Mouse (Mus musculus) myocyte (in vitro differentiated cells): ENCODE data around the gene Optc. TPM values are rescaled to one million over a fixed set of nuclear protein-coding genes. Genes with fewer than 3 reads are reported as not detected.

Experiments used
- H3K27me3 ChIP-seq: one replicate; pipeline ENCODE4 v1.6.1; 2011; ENCODE audit not compliant: control insufficient read depth, insufficient read depth, insufficient read length
- H3K36me3 ChIP-seq: one replicate; pipeline ENCODE4 v1.6.1; 2011; ENCODE audit not compliant: control insufficient read depth, insufficient read depth
- H3K4me2 ChIP-seq: one replicate; pipeline ENCODE4 v1.6.1; 2011; ENCODE audit warnings: low read depth, control low read depth
- H3K4me3 ChIP-seq: one replicate; pipeline ENCODE4 v1.5.1; 2011; ENCODE audit warnings: mild to moderate bottlenecking, control low read depth, moderate library complexity
- H3K79me2 ChIP-seq: one replicate; pipeline ENCODE4 v1.6.1; 2011; ENCODE audit not compliant: control insufficient read depth, insufficient read depth
- H3ac ChIP-seq: one replicate; pipeline ENCODE4 v1.6.1; 2011; ENCODE audit not compliant: control insufficient read depth, insufficient read length
- CEBPB ChIP-seq: IDR thresholded peaks from 2 replicates; pipeline ENCODE4 v1.6.1; 2011; ENCODE audit warnings: mild to moderate bottlenecking, moderate library complexity; ENCODE audit not compliant: poor library complexity, insufficient read depth, severe bottlenecking
- E2F4 ChIP-seq: IDR thresholded peaks from one replicate; pipeline ENCODE4 v1.6.1; 2011; ENCODE audit warnings: mild to moderate bottlenecking, control low read depth, moderate library complexity; ENCODE audit not compliant: insufficient read depth
- MAX ChIP-seq: IDR thresholded peaks from one replicate; pipeline ENCODE4 v1.6.1; 2011; ENCODE audit warnings: low read depth, mild to moderate bottlenecking, control low read depth
- MYOD1 ChIP-seq, 3 experiments: IDR thresholded peaks; one replicate each; pipeline ENCODE4 v1.6.1; 2011; ENCODE audit warnings: control low read depth in 2 of 3, low read depth in 2 of 3, mild to moderate bottlenecking in 2 of 3, moderate library complexity in 1 of 3; ENCODE audit not compliant: insufficient read length in 2 of 3, control insufficient read depth in 1 of 3
- MYOG ChIP-seq, 3 experiments: IDR thresholded peaks; one replicate each; pipeline ENCODE4 v1.6.1; 2011; ENCODE audit warnings: control low read depth in 2 of 3, low read depth in 2 of 3, mild to moderate bottlenecking in 2 of 3; ENCODE audit not compliant: insufficient read length in 2 of 3, control insufficient read depth in 1 of 3, insufficient read depth in 1 of 3
- POLR2A ChIP-seq: IDR thresholded peaks from one replicate; pipeline ENCODE4 v1.6.1; 2011; ENCODE audit warnings: low read depth, mild to moderate bottlenecking, control low read depth, moderate library complexity; ENCODE audit not compliant: insufficient read length
- POLR2AphosphoS2 ChIP-seq: IDR thresholded peaks from one replicate; pipeline ENCODE4 v1.6.1; 2011; ENCODE audit warnings: low read depth, control low read depth; ENCODE audit not compliant: insufficient read length
- REST ChIP-seq: IDR thresholded peaks from one replicate; pipeline ENCODE4 v1.6.1; 2011; ENCODE audit warnings: mild to moderate bottlenecking, control low read depth, moderate library complexity; ENCODE audit not compliant: insufficient read depth, insufficient read length
- SRF ChIP-seq: IDR thresholded peaks from one replicate; pipeline ENCODE4 v1.6.1; 2011; ENCODE audit warnings: low read depth; ENCODE audit not compliant: control insufficient read depth, insufficient read length
- TCF12 ChIP-seq: IDR thresholded peaks from one replicate; pipeline ENCODE4 v1.6.1; 2011; ENCODE audit warnings: mild to moderate bottlenecking, control low read depth; ENCODE audit not compliant: poor library complexity, insufficient read depth, severe bottlenecking
- TCF3 ChIP-seq: IDR thresholded peaks from one replicate; pipeline ENCODE4 v1.6.1; 2011; ENCODE audit warnings: low read depth, control low read depth; ENCODE audit not compliant: insufficient read length
- USF1 ChIP-seq: IDR thresholded peaks from one replicate; pipeline ENCODE4 v1.6.1; 2011; ENCODE audit warnings: low read depth, mild to moderate bottlenecking, control low read depth, moderate library complexity
- polyA plus RNA-seq: library from polyadenylated mRNA; unstranded; fragments of >200 nt; fragmentation: generic; extraction: Trizol; gene quantifications from one replicate; pipeline ENCODE4 v1.2.1, GENCODE M21; 2012; ENCODE audit warnings: missing spikeins

Gene Optc
- polyA plus RNA-seq, 1 experiment: 0.49 TPM

- Histone ChIP-seq H3K4me3 (no peak overlapping the region), H3K79me2 (no peaks in the 10 kb centered on the region), H3K36me3 (no peaks in the 10 kb centered on the region), H3K4me2 (no peak overlapping the region), H3ac (no peak overlapping the region), H3K27me3 (no peaks in the 10 kb centered on the region)
- no peak for TF ChIP-seq MYOG (IDR thresholded peaks at IDR 0.05; ENCODE audit: control insufficient read depth in 1 of 3, insufficient read depth in 1 of 3, insufficient read length in 2 of 3, low read depth in 2 of 3)
Measured at GRCm38 (mm10) chr1:133876936-133877335, 30.9 kb downstream of the Optc start.

- H3K36me3 ChIP-seq: no peaks in the 10 kb centered on the region
- H3K27me3 ChIP-seq: no peaks in the 10 kb centered on the region
- TF ChIP-seq MYOG (IDR thresholded peaks at IDR 0.05; ENCODE audit: control insufficient read depth in 1 of 3, insufficient read depth in 1 of 3, insufficient read length in 2 of 3, low read depth in 2 of 3): no peak
- TF ChIP-seq MYOD1 (IDR thresholded peaks at IDR 0.05; ENCODE audit: control insufficient read depth in 1 of 3, insufficient read length in 2 of 3, low read depth in 2 of 3): no peak
- no peak for TF ChIP-seq TCF3
- TF ChIP-seq POLR2AphosphoS2: no peak
- no peak for TF ChIP-seq CEBPB
- TF ChIP-seq E2F4: no peak
- TF ChIP-seq REST: no peak
- no peak for TF ChIP-seq POLR2A
- no peak for TF ChIP-seq USF1
- TF ChIP-seq MAX: no peak
- TF ChIP-seq SRF: no peak
- TF ChIP-seq TCF12: no peak
- no peak overlapping the region for H3K4me2 ChIP-seq
- H3K79me2 ChIP-seq: no peaks in the 10 kb centered on the region
- no peak overlapping the region for H3K4me3 ChIP-seq
- no peak overlapping the region for H3ac ChIP-seq
Measured at GRCm38 (mm10) chr1:133873086-133873813, 34.5 kb downstream of the Optc start.

- Histone ChIP-seq H3K36me3 (no peaks in the 10 kb centered on the region), H3K27me3 (no peaks in the 10 kb centered on the region), H3K4me3 (no peak overlapping the region)
Measured at GRCm38 (mm10) chr1:133871241-133871640, 36.6 kb downstream of the Optc start.

GRCm38 (mm10) chr1:133869221-133869620 is 38.6 kb downstream of the Optc start:
- no peak overlapping the region for H3K4me2 ChIP-seq
- H3K79me2 ChIP-seq: no peaks in the 10 kb centered on the region
- H3K27me3 ChIP-seq: no peaks in the 10 kb centered on the region
- H3ac ChIP-seq: no peak overlapping the region
- no peak for TF ChIP-seq USF1
- TF ChIP-seq REST: no peak
- no peak for TF ChIP-seq SRF
- TF ChIP-seq MYOD1 (IDR thresholded peaks at IDR 0.05; ENCODE audit: control insufficient read depth in 1 of 3, insufficient read length in 2 of 3, low read depth in 2 of 3): no peak
- TF ChIP-seq TCF3: no peak
- no peak for TF ChIP-seq E2F4
- TF ChIP-seq CEBPB: no peak
- TF ChIP-seq POLR2AphosphoS2: no peak
- TF ChIP-seq POLR2A: no peak
- TF ChIP-seq TCF12: no peak
- H3K36me3 ChIP-seq: no peaks in the 10 kb centered on the region
- H3K4me3 ChIP-seq: no peak overlapping the region

More at GRCm38 (mm10) chr1:133871241-133871640, 36.6 kb downstream of the Optc start:
- Histone ChIP-seq H3K4me2 (no peak overlapping the region), H3ac (no peak overlapping the region), H3K79me2 (no peaks in the 10 kb centered on the region)
- no peak for TF ChIP-seq E2F4
- TF ChIP-seq POLR2AphosphoS2: no peak
- TF ChIP-seq TCF3: no peak
- no peak for TF ChIP-seq SRF
- no peak for TF ChIP-seq CEBPB
- TF ChIP-seq MYOD1 (IDR thresholded peaks at IDR 0.05; ENCODE audit: control insufficient read depth in 1 of 3, insufficient read length in 2 of 3, low read depth in 2 of 3): no peak
- TF ChIP-seq USF1: no peak
- TF ChIP-seq TCF12: no peak
- no peak for TF ChIP-seq MYOG (IDR thresholded peaks at IDR 0.05; ENCODE audit: control insufficient read depth in 1 of 3, insufficient read depth in 1 of 3, insufficient read length in 2 of 3, low read depth in 2 of 3)
- TF ChIP-seq REST: no peak
- no peak for TF ChIP-seq POLR2A
- no peak for TF ChIP-seq MAX

- peak overlapping the region; percentile 34 for H3K4me2 ChIP-seq
- no peak overlapping the region for H3ac ChIP-seq
- no peaks in the 10 kb centered on the region for H3K27me3 ChIP-seq
- TF ChIP-seq TCF12 (no peak), TCF3 (no peak), SRF (no peak), MYOG (IDR thresholded peaks at IDR 0.05; ENCODE audit: control insufficient read depth in 1 of 3, insufficient read depth in 1 of 3, insufficient read length in 2 of 3, low read depth in 2 of 3) (no peak), MAX (no peak), POLR2AphosphoS2 (no peak), POLR2A (no peak), REST (no peak), MYOD1 (IDR thresholded peaks at IDR 0.05; ENCODE audit: control insufficient read depth in 1 of 3, insufficient read length in 2 of 3, low read depth in 2 of 3) (no peak)
- no peaks in the 10 kb centered on the region for H3K36me3 ChIP-seq
- H3K4me3 ChIP-seq: no peak overlapping the region
- no peaks in the 10 kb centered on the region for H3K79me2 ChIP-seq
Measured at GRCm38 (mm10) chr1:133863257-133863997, 44.4 kb downstream of the Optc start.
